Mouse (Mus musculus) testis, postnatal 14 days (tissue): ENCODE data around the gene Hoxb3.

ENCODE experiments used
- DNase-seq: peaks from one replicate; pipeline ENCODE4 v3.0.0; 2021; ENCODE audit warnings: low spot score

Gene Hoxb3

DNA sequence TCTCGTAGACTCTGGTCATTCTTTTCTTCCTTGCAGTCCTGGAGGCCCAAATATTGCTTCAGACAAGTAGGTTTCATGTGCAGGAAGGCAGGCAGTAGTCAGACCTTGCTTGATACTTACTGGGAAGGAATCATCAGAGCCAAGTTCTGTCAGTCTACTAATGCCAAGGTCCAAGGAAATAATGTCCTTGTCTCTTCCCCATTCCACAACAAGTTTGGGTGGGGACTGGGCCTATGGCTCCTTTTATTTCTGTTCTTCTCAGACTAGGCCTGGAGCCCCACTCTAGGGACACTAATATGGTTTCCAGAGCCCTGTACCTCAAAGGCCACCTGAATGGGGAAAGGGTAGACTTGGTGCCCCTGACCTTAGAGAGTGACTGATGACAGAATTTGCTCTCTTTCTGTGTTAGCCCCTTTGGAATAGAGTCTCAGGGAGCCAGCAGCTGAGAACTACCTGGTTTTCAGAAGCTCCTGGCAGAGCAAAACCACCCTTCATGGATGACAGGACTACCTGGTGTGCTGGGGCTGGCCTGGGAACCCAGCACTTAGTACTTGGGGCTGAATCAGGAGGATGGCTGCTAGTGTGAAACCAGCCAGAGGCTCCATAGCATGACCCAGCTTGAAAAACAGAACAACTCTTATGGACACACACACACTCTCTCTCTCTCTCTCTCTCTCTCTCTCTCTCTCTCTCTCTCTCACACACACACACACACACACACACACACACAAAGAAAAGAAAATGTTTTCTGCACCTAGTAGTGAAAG lies 34.5 kb upstream of the Hoxb3 start:
- no peak for DNase-seq

DNA sequence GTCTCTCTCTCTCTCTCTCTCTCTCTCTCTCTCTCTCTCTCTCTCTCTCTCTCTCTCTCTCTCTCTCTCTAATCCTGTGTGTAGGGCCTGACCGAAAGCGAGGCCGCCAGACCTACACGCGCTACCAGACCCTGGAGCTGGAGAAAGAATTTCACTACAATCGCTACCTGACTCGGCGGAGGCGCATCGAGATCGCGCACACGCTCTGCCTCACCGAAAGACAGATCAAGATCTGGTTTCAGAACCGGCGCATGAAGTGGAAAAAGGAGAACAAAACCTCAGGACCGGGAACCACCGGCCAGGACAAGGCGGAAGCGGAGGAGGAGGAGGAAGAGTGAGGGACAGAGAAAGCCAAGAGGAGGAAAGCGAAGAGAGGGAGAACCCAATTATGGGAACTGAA lies 33.8 kb upstream of the Hoxb3 start:
- DNase-seq, result no peak

DNA sequence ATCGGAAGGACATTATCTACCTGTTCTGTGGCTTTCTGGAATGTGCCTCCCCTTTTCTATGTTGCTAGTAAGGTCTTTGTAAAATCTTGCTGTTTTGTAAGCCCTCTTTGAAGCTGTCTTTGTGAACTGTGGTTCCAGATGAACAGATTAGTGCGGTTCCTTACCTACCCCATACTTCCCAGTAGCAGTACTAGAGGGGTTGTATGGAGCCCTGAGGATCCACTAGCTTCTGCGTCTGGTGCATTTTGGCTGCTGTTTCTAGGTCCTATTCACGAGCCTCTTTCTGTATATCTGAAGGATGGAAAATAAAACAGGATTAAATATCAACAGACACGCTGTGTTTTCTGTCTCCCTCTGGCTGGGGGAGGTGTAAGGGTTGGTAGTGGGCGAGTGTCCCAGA lies 33.3 kb upstream of the Hoxb3 start:
- no peak for DNase-seq

DNA sequence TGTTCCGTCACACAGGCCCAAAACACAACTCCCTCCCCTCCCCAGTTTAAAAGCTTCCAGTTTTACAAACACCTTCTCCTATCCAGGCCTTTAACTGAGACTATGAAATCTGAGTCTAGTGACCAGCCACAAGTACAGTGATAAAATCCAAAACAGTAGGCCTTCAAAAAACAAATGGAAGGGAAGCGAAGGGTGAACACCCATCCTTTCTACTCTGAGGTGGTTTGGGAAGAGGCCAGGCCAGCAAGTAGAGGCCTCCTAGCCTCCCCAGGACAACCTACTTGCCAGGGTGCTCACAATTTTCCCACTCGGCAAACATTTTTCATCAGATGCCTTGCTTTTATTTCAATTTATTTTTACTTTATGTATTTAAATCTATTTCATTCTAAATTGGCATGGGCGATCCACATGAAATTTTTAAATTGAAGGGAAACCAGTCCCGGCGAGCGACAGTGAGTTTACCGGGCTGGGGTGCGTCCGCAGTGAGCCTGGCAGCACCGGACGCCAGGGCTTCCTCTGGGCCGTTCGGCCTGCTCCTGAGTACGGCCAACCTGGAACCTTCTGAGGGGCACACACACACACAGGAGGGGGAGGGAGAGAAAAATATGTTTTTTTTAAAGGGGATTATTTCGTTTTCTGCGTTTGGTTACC lies 32.3 kb upstream of the Hoxb3 start:
- DNase-seq, result no peak

DNA sequence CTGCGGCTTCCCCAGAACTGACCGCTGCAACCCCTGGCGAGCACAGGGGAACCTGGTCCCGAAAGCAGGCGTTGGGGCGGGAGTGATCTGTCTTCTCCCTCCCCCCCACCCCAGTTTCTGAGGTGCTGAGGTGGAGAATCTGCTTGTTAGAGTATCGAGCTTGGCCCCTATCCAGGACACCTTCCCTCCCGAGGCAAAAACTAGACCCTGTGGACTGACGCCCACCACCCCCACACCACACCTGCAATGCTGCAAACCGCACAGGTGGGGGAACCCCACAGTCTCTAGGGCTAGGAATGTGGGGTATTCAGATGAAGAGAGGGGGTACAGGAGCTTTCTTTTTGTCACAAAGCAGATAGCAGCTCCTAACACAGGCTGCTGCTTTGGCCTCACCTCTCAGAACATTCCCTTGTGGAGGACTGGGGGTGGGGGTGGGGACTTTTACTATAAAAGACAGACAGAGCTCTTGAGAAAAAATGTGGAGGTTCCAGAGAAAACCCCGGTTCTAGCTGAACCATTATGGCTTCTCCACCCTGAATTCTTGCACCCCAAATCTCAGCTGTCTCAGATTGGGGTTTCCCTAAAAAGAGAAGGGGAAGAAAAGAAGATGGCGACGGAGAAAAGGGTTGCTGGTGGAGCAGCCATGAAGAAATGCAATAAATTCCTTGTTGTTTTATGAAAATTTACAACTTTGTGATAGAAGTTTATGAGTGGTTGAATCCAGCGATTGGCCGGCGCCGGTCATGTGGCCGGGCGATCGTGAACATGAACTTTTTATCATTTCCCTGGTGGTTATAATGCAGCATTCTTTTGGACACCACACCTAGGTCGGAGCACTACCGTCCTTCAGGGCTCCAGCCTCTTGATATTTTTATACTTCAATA lies 31.2 kb upstream of the Hoxb3 start, which contains the start of gene Hoxb6:
TSS of gene Hoxb6 (plus strand) at position 796 of the 884 bp plus-strand sequence.
- DNase-seq, result no peak

DNA sequence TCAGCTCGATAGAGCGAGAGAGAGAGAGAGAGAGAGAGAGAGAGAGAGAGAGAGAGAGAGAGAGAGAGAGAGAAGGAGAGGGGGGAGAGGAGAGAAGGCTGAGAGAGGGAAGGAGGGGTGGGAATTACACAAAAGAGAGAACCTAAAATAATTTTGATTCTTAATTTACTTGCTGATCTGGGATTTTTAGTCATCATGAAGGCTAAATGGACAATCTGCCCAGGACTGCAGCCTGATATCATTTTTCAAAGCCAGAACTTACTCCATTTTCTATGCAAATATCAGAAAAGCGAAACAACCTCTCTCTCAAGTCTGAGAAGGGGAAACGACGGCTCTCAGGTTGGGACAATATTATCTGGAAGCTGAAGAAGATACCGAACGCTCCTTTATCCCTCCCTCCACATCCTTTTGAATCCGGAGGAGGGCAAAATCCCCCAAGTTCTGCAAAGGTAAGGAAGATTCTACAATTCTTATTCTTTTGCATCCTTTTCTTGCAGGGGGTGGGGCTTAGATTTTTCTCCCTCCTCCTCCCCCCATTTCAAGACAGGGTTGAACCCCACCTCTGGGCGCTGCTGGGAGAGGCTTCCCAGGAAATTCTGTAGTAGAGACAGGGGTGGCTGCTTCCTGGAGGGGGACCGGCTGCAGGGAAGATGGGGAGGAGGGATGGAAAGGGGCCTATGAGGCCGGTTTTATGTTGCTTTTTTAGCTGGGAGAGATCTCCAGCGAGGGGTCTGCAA lies 30.4 kb upstream of the Hoxb3 start:
- DNase-seq, result no peak

DNA sequence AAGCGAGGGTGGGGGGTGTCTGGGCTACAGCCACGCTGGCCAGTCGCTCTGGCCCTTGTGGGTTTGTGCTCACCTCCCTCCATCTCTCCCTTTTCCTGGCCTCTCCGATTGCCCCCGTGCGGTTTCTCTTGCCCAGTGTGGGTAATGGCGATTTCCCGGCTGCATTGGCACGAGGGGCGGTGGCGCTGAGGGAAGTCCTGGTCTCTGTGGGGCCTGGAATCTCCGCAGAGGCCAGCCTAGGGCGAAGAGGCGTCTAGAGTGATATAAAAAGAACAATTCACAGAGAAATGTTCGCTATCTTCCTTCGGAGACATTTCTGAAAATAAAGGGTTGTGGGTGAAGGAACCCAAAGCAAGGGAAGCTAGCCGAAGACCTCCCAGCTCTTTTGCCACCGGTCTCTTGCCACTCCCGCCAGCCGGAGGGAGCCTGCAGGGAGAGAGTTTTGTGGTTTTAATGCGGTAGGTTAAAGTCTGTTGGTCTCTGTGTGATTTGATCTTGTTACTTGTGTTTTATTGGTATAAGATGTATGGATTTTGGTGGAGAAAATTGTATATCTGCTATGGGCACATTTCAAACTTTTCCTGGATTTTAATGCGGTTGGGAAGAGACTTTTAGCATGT lies 29.7 kb upstream of the Hoxb3 start:
- no peak for DNase-seq

DNA sequence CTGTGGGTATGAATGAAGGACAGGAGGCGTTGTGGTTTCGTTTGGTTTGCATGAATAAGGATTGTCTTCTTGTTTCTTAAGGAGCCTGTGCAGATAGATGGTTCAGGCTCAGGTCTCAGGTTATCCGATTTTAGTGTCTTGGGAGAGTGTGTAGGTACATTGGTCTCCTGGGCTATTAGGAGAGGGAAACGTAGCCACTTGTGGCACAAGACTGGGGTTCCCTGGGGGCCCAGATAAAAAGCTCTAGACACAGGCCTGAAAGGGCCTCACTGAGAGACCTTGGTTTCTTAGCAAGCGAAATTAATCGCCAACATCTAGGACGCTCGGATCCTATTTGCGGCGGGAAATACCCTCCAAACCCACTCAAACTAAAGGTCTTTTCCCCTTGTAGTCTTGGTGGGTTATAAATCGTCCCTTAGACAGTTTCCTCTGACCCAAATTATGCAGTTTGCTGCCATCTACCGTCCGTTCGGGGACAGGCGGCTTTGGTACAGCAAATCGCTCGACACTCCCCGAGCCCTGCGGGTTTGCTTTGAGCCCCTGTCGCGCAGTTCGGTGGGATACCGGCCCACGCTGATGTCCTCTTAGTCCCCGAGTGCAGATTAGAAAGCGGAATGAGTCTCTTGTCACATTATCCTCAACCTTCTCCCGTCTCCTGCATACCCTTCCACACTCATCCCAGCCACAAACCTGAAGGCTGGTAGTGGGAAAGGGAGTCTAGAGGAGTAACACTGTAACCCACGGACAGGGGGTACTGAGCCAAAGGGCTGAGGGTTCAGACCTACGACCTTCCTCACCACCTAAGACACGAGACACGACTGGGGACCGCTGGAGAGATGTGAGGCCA lies 28.7 kb upstream of the Hoxb3 start:
- peak; percentile 52 for DNase-seq

DNA sequence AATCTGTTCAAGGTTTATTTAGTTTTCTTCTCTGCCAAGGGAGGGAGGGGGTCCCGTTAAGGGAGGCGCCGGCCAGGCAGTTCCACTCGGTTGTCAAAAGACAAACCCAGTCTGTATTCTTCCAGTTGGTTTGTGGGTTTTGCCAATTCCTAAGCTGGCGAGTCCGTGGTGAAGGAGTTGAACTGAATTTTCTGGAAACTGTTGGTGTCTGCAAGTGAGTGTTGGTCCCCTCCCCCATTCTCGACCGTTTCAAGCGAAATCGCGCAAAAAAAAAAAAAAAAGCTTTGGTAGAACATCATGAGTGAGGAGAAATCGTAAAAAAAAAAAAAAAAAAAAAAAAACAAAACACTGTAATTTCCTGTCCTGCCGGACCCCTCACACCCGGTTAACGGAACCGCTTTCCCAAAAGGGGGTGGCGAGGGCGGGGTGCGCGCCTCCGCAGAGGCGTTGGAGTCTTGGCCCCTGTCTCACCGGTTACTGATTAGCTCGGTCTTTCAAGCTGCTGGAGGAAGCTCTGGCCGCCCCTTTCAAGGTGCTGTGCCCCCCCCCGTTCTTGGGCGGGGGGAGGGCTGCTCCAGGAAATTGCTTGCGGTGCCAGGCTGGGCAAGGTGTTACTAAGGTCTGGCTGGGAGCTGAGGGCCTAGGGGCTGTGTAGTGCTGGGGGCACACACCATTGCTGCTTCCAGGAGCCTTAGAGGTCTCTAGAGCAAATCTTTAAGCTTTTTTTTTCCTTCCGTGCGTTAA lies 27.9 kb upstream of the Hoxb3 start:
- DNase-seq, result no peak

DNA sequence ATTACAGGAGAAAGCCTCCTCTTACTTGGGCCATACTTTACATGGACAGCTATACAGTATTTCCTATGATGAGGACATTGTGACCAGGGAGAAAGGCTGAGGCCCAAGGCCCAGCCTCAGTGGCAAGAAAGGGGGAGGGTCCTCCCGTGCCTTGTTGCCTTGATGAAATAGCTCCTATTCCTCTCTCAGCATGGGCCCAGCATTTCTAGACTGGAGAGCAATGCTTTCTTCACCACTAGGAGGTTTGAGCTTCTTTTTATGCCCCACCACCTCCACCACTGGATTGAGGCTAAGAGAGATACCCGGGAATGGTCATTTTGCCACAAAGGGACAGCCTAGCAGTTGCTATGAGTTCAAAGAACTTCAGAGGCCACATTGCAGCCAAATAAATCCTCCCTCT lies 26.1 kb upstream of the Hoxb3 start:
- DNase-seq, result no peak

DNA sequence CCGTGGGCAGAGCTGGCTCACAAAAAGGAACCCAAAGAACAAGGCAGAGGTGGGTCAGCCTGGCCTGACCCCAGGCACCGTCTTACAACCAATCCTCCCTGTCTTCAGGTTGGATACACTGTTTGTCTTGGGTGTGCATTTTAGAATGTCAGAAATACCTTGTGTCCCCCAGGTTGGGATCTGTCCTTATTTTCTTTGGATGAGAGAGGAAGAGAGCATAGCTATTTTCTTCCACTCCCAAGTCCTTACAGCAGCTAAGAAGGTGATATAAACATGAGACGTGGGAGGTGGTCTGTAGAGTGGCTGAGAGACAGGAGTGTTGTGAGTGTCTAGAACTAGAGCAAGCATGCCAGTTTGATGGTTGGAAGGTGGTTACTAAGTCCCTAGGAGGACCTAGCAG lies 25.7 kb upstream of the Hoxb3 start:
- DNase-seq, result no peak

DNA sequence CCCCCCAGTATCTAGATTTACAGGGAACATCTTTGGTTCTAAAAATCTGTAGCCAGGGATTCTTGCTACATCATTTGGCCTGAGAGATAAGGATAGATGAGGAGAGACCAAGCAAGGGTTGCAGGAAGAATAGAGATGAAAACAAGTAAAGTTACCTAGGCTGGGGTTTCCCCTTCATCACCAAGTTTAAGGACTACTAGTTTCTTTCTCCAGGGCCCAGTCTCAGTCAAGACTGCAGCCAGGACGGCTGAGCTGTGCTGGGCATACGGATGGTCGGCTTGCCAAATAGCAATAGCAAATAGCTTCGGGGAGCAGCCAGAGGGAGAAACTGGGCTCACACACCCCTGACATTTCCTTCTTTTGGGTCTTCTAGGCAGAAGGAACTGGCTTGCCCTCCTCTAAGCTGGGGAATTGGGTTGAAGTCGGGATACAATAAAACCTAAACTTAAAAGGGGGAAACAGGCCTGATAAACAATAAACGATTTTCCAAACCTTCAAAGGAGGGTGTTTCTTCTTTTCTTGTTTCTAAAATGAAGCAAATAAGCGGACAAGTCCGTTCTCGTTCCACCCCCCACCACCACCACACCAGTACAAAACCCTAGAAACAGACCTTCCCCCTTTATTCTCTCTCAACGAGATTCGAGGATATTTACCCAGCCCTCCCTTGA lies 25.0 kb upstream of the Hoxb3 start:
- no peak for DNase-seq

DNA sequence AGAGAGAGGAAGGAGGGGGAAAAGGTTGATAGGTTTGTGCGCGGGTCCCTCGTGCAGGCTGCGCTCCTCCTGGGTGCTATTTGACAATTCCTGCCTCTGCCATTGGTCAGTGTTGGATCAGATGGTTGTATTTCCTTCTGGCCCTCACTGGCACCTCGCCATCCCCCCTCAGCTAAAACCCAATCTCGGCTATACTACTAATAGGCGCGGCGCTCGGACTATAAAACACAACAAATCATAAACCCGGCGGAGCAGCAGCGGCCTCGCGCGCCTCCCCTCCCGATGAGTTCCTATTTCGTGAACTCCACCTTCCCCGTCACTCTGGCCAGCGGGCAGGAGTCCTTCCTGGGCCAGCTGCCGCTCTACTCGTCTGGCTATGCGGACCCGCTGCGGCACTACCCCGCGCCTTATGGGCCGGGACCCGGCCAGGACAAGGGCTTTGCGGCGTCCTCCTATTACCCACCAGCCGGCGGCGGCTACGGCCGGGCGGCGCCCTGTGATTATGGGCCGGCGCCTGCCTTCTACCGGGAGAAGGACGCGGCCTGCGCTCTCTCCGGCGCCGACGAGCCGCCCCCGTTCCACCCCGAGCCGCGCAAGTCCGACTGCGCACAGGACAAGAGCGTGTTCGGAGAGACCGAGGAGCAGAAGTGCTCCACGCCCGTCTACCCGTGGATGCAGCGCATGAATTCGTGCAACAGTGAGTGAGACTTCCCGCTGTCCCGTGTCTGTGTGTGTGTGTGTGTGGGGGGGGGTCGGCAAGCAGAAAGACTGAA lies 24.0 kb upstream of the Hoxb3 start:
- no peak for DNase-seq

DNA sequence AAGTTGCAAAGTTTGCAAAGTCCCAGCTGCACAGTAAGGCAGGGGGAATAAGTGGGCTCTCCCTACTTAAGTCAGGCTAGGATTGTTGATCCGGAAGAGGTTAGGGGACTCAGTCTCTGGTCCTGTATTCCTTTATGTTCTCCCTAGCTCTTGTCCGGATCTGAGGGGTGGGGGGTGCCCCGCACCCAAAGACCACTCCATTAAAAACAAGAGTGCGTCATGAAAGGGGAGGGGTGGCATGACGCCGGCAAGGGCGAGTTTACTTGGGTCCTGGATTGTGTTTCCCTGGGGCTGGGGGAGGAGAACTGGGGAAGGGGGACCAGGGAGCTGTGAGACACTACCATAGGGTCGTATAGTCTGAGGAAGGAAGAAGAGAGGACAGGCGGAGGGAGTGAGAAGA lies 23.3 kb upstream of the Hoxb3 start:
- no peak for DNase-seq

DNA sequence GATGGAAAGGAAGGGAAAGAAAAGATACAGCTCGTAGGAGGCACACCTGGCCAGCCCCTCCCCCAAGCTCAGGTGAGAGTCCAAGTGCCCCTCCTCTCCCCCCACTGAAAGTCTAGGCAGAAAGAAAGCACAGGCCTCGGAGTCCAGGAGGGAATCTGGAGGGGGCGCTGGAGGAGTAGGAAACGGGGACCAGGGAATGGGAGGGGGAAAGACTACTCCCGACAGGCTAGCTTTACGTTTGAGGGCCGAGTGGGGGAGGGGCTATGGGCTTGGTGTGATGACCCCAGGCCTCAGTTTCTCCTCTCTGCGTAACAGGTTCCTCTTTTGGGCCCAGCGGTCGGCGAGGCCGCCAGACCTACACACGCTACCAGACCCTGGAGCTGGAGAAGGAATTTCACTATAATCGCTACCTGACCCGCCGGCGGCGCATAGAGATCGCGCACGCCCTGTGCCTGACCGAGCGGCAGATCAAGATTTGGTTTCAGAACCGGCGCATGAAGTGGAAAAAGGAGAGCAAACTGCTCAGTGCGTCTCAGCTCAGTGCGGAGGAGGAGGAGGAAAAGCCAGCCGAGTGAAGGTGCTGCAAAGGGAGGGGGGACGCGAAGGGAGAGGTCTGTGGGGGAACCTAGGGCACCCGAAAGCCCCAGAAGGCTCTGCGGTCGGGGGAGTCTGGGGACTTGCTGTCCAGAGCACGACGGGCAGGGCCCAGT lies 22.6 kb upstream of the Hoxb3 start:
- no peak for DNase-seq

DNA sequence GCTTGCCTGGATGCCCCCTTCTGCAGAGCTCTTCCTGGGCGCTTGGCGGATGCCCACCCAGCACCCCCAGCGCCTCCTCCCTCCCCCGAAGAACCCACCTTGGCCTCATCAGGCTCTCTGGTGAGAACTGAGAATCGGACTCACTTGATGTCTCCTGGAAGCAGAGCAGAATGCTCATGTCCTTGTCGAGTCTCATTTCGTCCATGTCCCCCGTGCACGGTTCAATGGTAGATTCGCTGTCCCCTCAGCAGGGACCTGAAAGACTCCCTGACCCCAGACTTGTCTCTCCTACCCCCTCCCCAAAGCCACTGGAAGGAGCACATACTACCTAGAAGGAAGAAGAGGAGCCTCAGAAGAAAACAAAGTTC lies 22.1 kb upstream of the Hoxb3 start:
- no peak for DNase-seq

DNA sequence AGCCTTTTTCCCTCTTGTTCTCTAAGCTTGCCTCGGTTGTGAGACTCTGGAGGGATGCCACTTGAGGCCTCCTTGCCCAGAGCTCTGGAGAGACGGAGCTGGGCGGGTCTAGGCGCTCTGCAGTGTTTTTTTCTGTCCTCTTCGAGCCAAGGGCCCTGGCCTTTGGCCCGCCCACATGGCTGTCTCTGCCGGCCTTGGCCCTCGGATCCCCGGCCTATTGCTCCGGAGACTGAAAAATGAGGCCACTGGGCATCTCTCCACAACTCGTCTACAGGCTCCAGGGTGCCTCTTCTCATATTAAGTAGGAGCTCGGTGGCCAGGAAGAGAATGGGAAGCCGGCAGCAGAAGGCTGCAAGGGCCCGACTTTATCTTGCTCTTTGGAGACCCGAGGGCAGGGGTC lies 21.3 kb upstream of the Hoxb3 start:
- peak; percentile 56 for DNase-seq
